Mouse (Mus musculus) liver, embryonic 14.5 days (tissue): ENCODE measurements around the gene Arg1. TPM values are rescaled to one million over a fixed set of nuclear protein-coding genes. Genes with fewer than 3 reads are reported as not detected.

Experiments
- ATAC-seq: fragments of 200-750 bp; cut with Nextera tagmentation; 2 replicates; pipeline ENCODE4 v1.8.0; 2017; ENCODE audit warnings: moderate number of reproducible peaks, mild to moderate bottlenecking, moderate library complexity; ENCODE audit not compliant: insufficient read depth
- DNase-seq, 3 experiments: peaks; one replicate each; pipeline ENCODE4 v3.0.0-alpha.2; 2012 to 2013; ENCODE audit warnings: low read depth in 3 of 3, low spot score in 3 of 3
- H3K27ac ChIP-seq: fragments of 300-500 bp; sonication (generic); 2 replicates; pipeline ENCODE4 v1.5.1; 2014; ENCODE audit warnings: moderate library complexity, mild to moderate bottlenecking, control low read depth, inconsistent platforms
- H3K27me3 ChIP-seq: fragments of 300-500 bp; sonication (generic); 2 replicates; pipeline ENCODE4 v1.6.1; 2014; ENCODE audit warnings: mild to moderate bottlenecking, low read length, moderate library complexity; ENCODE audit not compliant: control insufficient read depth, insufficient read depth
- H3K36me3 ChIP-seq: fragments of 300-500 bp; sonication (generic); replicated peaks from 2 replicates; pipeline ENCODE4 v1.6.1; 2014; ENCODE audit warnings: low read depth; ENCODE audit not compliant: control insufficient read depth, insufficient read depth
- H3K4me1 ChIP-seq, 2 experiments: fragments of 200-500 bp in 1 of 2; fragments of 300-500 bp in 1 of 2; sonication (generic) in 1 of 2; replicated peaks; 2 replicates each; pipeline ENCODE4 v1.6.1; 2012 to 2014; ENCODE audit warnings: antibody characterized with exemption in 1 of 2, inconsistent platforms in 1 of 2, low read length in 1 of 2; ENCODE audit not compliant: control insufficient read depth in 2 of 2, insufficient read depth in 2 of 2
- H3K4me2 ChIP-seq: fragments of 300-500 bp; sonication (generic); 2 replicates; pipeline ENCODE4 v1.6.1; 2014; ENCODE audit warnings: low read depth, mild to moderate bottlenecking, control low read depth, moderate library complexity
- H3K4me3 ChIP-seq, 2 experiments: fragments of 200-500 bp in 1 of 2; fragments of 300-500 bp in 1 of 2; sonication (generic) in 1 of 2; 2 replicates each; pipeline ENCODE4 v1.5.1; 2012 to 2014; ENCODE audit warnings: low read depth in 2 of 2, low read length in 2 of 2, mild to moderate bottlenecking in 2 of 2, control low read depth in 1 of 2, inconsistent platforms in 1 of 2, moderate library complexity in 1 of 2; ENCODE audit not compliant: insufficient read depth in 1 of 2
- H3K9ac ChIP-seq: fragments of 300-500 bp; sonication (generic); replicated peaks from 2 replicates; pipeline ENCODE4 v1.6.1; 2014; ENCODE audit warnings: mild to moderate bottlenecking, control low read depth, moderate library complexity
- H3K9me3 ChIP-seq: fragments of 300-500 bp; sonication (generic); 2 replicates; pipeline ENCODE4 v1.6.1; 2016; ENCODE audit warnings: low read length, mixed read lengths; ENCODE audit not compliant: control insufficient read depth
- CTCF ChIP-seq: IDR thresholded peaks from 2 replicates; pipeline ENCODE4 v1.5.1; 2016; ENCODE audit warnings: antibody characterized with exemption, low read depth, control low read depth
- EP300 ChIP-seq: IDR thresholded peaks from 2 replicates; pipeline ENCODE4 v1.6.1; 2016; ENCODE audit warnings: antibody characterized with exemption, low read depth
- whole genome bisulfite sequencing: fragments of 180-500 bp; shearing (Covaris S2); extraction: QIAGEN DNeasy Blood & Tissue Kit; methylation state at CpG from one replicate; pipeline ENCODE4 v1.1.7; 2014; ENCODE audit not compliant: insufficient replicate concordance; 5-methylcytosine and 5-hydroxymethylcytosine counted together
- polyA plus RNA-seq, 2 experiments: library from polyadenylated mRNA; depleted of rRNA in 1 of 2; stranded (reverse) in 1 of 2; unstranded in 1 of 2; fragments of >200 nt; fragmentation: Nextera tagmentation in 1 of 2; extraction: Ambion mirVana in 1 of 2; gene quantifications; 2 replicates each; pipeline versions ENCODE4 v1.2.1 to v1.2.3; 2012 to 2014

The Arg1 gene
- polyA plus RNA-seq (2012; rRNA removed) (4.6 and 7.9 TPM in 2 replicates), polyA plus RNA-seq (2014; fragmentation: Nextera tagmentation; extraction: Ambion mirVana) (21.7 and 25.2 TPM in 2 replicates)

- no peak for DNase-seq
- no peaks in the 10 kb centered on the region for H3K9me3 ChIP-seq
Measured at GRCm38 (mm10) chr10:24926962-24927720, at the start of gene Arg1. Gene Arg1, minus strand, starts transcription at chr10:24927484.

GRCm38 (mm10) chr10:24973845-24974514 is 46.7 kb upstream of the Arg1 start:
- H3K4me2 ChIP-seq = no peak overlapping the region
- WGBS = 44% methylated on average over 11 of the region's 11 CpGs
- DNase-seq = no peak

More at GRCm38 (mm10) chr10:24926962-24927720, at the start of gene Arg1:
- Histone ChIP-seq H3K27me3 (no peaks in the 10 kb centered on the region), H3K36me3 (no peaks in the 10 kb centered on the region), H3K4me1 (0 out of 4 replicates have a peak, but pooled peaks cover 0 to 1% of the 10 kb centered on the region in 2 experiments), H3K4me3 (no peak within 1 kb of the TSS; a peak in 1 of 4 replicates), H3K27ac (no peak within 1 kb of the TSS), H3K9ac (no peak within 1 kb of the TSS), H3K4me2 (peak within 1 kb of the TSS; percentile 33)
- 58% methylated on average over 14 of the region's 14 CpGs for WGBS
- no peak for TF ChIP-seq CTCF
- no peak for TF ChIP-seq EP300
- no peak for ATAC-seq

GRCm38 (mm10) chr10:24973385-24973784 is 46.1 kb upstream of the Arg1 start:
- H3K36me3 ChIP-seq = no peaks in the 10 kb centered on the region
- H3K27me3 ChIP-seq = no peaks in the 10 kb centered on the region
- H3K4me3 ChIP-seq = no peak overlapping the region
- no peak overlapping the region for H3K4me2 ChIP-seq
- H3K4me1 ChIP-seq = no peaks in the 10 kb centered on the region
- TF ChIP-seq EP300 (no peak), CTCF (no peak)
- H3K27ac ChIP-seq = no peak overlapping the region
- ATAC-seq (no peak), DNase-seq (no peak)
- H3K9me3 ChIP-seq = no peaks in the 10 kb centered on the region
- 55% methylated on average over 5 of the region's 5 CpGs for WGBS
- no peak overlapping the region for H3K9ac ChIP-seq

More at GRCm38 (mm10) chr10:24973845-24974514, 46.7 kb upstream of the Arg1 start:
- Histone ChIP-seq H3K4me3 (no peak overlapping the region), H3K27me3 (no peaks in the 10 kb centered on the region), H3K9me3 (no peaks in the 10 kb centered on the region), H3K4me1 (no peaks in the 10 kb centered on the region), H3K27ac (no peak overlapping the region), H3K9ac (no peak overlapping the region), H3K36me3 (no peaks in the 10 kb centered on the region)
- ATAC-seq = no peak
- no peak for TF ChIP-seq EP300
- TF ChIP-seq CTCF = no peak

GRCm38 (mm10) chr10:24972923-24973322 is 45.6 kb upstream of the Arg1 start:
- no peak overlapping the region for H3K27ac ChIP-seq
- DNase-seq (no peak), ATAC-seq (no peak)
- no peak overlapping the region for H3K9ac ChIP-seq
- H3K4me1 ChIP-seq = no peaks in the 10 kb centered on the region
- H3K9me3 ChIP-seq = no peaks in the 10 kb centered on the region
- no peak overlapping the region for H3K4me3 ChIP-seq
- TF ChIP-seq CTCF (no peak), EP300 (no peak)
- 40% methylated on average over 4 of the region's 4 CpGs for WGBS
- H3K4me2 ChIP-seq = no peak overlapping the region
- no peaks in the 10 kb centered on the region for H3K36me3 ChIP-seq
- H3K27me3 ChIP-seq = no peaks in the 10 kb centered on the region

- H3K4me2 ChIP-seq = no peak overlapping the region
- ATAC-seq = no peak
- no peaks in the 10 kb centered on the region for H3K9me3 ChIP-seq
- WGBS = 67% methylated on average over 12 of the region's 12 CpGs
- no peaks in the 10 kb centered on the region for H3K27me3 ChIP-seq
- H3K36me3 ChIP-seq = no peaks in the 10 kb centered on the region
- TF ChIP-seq CTCF = no peak
- TF ChIP-seq EP300 = no peak
- no peak overlapping the region for H3K27ac ChIP-seq
- no peak for DNase-seq
- no peak overlapping the region for H3K9ac ChIP-seq
- H3K4me3 ChIP-seq = no peak overlapping the region
- no peaks in the 10 kb centered on the region for H3K4me1 ChIP-seq
Measured at GRCm38 (mm10) chr10:24965821-24966550, 38.7 kb upstream of the Arg1 start.
